Comparison of ENCODE assay signal across 8 mouse cellular contexts in genomic region chr7:34629702-34630210, GRCm38 (mm10). TPM values are rescaled to one million over a fixed set of nuclear protein-coding genes. Genes with fewer than 3 reads are reported as not detected.
A peak's percentile ranks its signal among the peaks of the same experiment; 100 is the strongest.
DNase-seq lines count a peak whose midpoint lies in the region; ATAC-seq lines count a peak whose summit lies in the region.
"Had no signal": no experiment of that assay in that cellular context is flagged by ENCODE, and none has a peak within 500 bp of the region (broad histone marks: within the 10 kb centered on the region; RNA-seq: fewer than 3 reads in every experiment).

No protein-coding gene starts in this region.

- H3K9ac ChIP-seq in lung, embryonic 16.5 days (ENCODE audit: low read length) = peak overlapping the region; percentile 72
- peak overlapping the region; percentile 47 for H3K9ac ChIP-seq in forebrain, embryonic 12.5 days
- H3K9ac ChIP-seq in intestine, embryonic 16.5 days (ENCODE audit: low read depth, low read length) = peak overlapping the region; percentile 66
- H3K9ac ChIP-seq in stomach, embryonic 14.5 days (replicated peaks; ENCODE audit: low read depth, low read length) = peak overlapping the region; percentile 26
- H3K9ac ChIP-seq: liver, embryonic 14.5 days had no signal

- 0 out of 2 replicates have a peak, but pooled peaks have one; percentile 1 for ATAC-seq in lung, embryonic 16.5 days (ENCODE audit: low read depth)
- ATAC-seq in forebrain, embryonic 12.5 days (ENCODE audit: low FRiP score) = no peak
- no peak for ATAC-seq in intestine, embryonic 16.5 days
- ATAC-seq in stomach, embryonic 14.5 days (ENCODE audit: insufficient number of reproducible peaks, insufficient read depth, low FRiP score, low read depth) = no peak; the same call in 1 of the 2 replicates
- ATAC-seq in erythroid progenitor cell, adult 5-6 weeks (replicated peaks; ENCODE audit: low FRiP score, poor library complexity, severe bottlenecking) = no peak

- no peaks in the 10 kb centered on the region for H3K36me3 ChIP-seq in lung, embryonic 16.5 days (ENCODE audit: control insufficient read depth, insufficient read depth, low read length)
- H3K36me3 ChIP-seq in forebrain, embryonic 12.5 days (replicated peaks) = no peaks in the 10 kb centered on the region
- H3K36me3 ChIP-seq in intestine, embryonic 16.5 days (ENCODE audit: control insufficient read depth, insufficient read depth, low read length) = no peaks in the 10 kb centered on the region
- no peaks in the 10 kb centered on the region for H3K36me3 ChIP-seq in stomach, embryonic 14.5 days (ENCODE audit: control insufficient read depth, insufficient read depth, low read length)

- WGBS in lung, embryonic 16.5 days = 34% methylated on average over 8 of the region's 8 CpGs
- WGBS in forebrain, embryonic 12.5 days = 40% methylated on average over 8 of the region's 8 CpGs
- WGBS in intestine, embryonic 16.5 days = 52% methylated on average over 8 of the region's 8 CpGs
- 44% methylated on average over 8 of the region's 8 CpGs for WGBS in stomach, embryonic 14.5 days

- peaks cover 11% of the 10 kb centered on the region for H3K4me1 ChIP-seq in lung, embryonic 16.5 days (replicated peaks; ENCODE audit: control insufficient read depth, insufficient read depth, low read length)
- peaks cover 16% of the 10 kb centered on the region for H3K4me1 ChIP-seq in forebrain, embryonic 12.5 days
- H3K4me1 ChIP-seq in intestine, embryonic 16.5 days (ENCODE audit: control insufficient read depth, insufficient read depth, low read length) = peaks cover 7% of the 10 kb centered on the region; the same call in 1 of the 2 replicates
- H3K4me1 ChIP-seq in stomach, embryonic 14.5 days (ENCODE audit: control insufficient read depth, insufficient read depth, low read length) = peaks cover 5% of the 10 kb centered on the region; the same call in 1 of the 2 replicates

- H3K4me2 ChIP-seq in lung, embryonic 16.5 days (ENCODE audit: low read depth, low read length) = peak overlapping the region; percentile 71
- peak overlapping the region; percentile 62 for H3K4me2 ChIP-seq in forebrain, embryonic 12.5 days
- peak overlapping the region; percentile 73 for H3K4me2 ChIP-seq in intestine, embryonic 16.5 days (ENCODE audit: low read depth, low read length)
- peak overlapping the region; percentile 75 for H3K4me2 ChIP-seq in stomach, embryonic 14.5 days (replicated peaks; ENCODE audit: low read depth, low read length)

- H3K9me3 ChIP-seq in lung, embryonic 16.5 days (ENCODE audit: control insufficient read depth, low read length) = no peaks in the 10 kb centered on the region
- H3K9me3 ChIP-seq in forebrain, embryonic 12.5 days = no peaks in the 10 kb centered on the region
- no peaks in the 10 kb centered on the region for H3K9me3 ChIP-seq in intestine, embryonic 16.5 days (ENCODE audit: control insufficient read depth, low read length)
- H3K9me3 ChIP-seq in stomach, embryonic 14.5 days (ENCODE audit: control insufficient read depth, low read depth, low read length) = no peaks in the 10 kb centered on the region

- no peaks in the 10 kb centered on the region for H3K27me3 ChIP-seq in lung, embryonic 16.5 days (ENCODE audit: control insufficient read depth, insufficient read depth, low read depth, low read length)
- no peaks in the 10 kb centered on the region for H3K27me3 ChIP-seq in forebrain, embryonic 12.5 days
- no peaks in the 10 kb centered on the region for H3K27me3 ChIP-seq in intestine, embryonic 16.5 days (replicated peaks; ENCODE audit: control insufficient read depth, insufficient read depth, low read length)
- no peaks in the 10 kb centered on the region for H3K27me3 ChIP-seq in stomach, embryonic 14.5 days (ENCODE audit: control insufficient read depth, insufficient read depth, low read length)

- H3K27ac ChIP-seq in lung, embryonic 16.5 days (ENCODE audit: low read length) = peak overlapping the region; percentile 89
- H3K27ac ChIP-seq in forebrain, embryonic 12.5 days = peak overlapping the region; percentile 74
- peak overlapping the region; percentile 3; the same call in 1 of the 2 replicates for H3K27ac ChIP-seq in intestine, embryonic 16.5 days (ENCODE audit: low read length)
- peak overlapping the region; percentile 86 for H3K27ac ChIP-seq in stomach, embryonic 14.5 days (ENCODE audit: low read length)
- H3K27ac ChIP-seq: liver, embryonic 14.5 days had no signal

- peak overlapping the region; percentile 51 for H3K4me3 ChIP-seq in lung, embryonic 16.5 days (ENCODE audit: low read length)
- peak overlapping the region; percentile 37 for H3K4me3 ChIP-seq in forebrain, embryonic 12.5 days (replicated peaks)
- H3K4me3 ChIP-seq in intestine, embryonic 16.5 days (ENCODE audit: low read length) = peak overlapping the region; percentile 51
- peak overlapping the region; percentile 42 for H3K4me3 ChIP-seq in stomach, embryonic 14.5 days (ENCODE audit: low read depth, low read length)

- no peak for DNase-seq in lung, postnatal 14 days
- DNase-seq in cerebellum, postnatal 25 days = no peak

RNA-seq across cellular contexts. Expression of gene Kctd15, which starts 26.8 kb away (rescaled TPM):
- 12.5 and 12.6 TPM in 2 replicates for polyA plus RNA-seq in lung, embryonic 16.5 days (2015; fragmentation: Nextera tagmentation; extraction: Ambion mirVana)
- 37.9 and 38.1 TPM in 2 replicates for polyA plus RNA-seq in forebrain, embryonic 12.5 days (2016; fragmentation: Nextera tagmentation; extraction: Ambion mirVana)
- 13.7 and 14.0 TPM in 2 replicates for polyA plus RNA-seq in intestine, embryonic 16.5 days (2015; fragmentation: Nextera tagmentation; extraction: Ambion mirVana)
- polyA plus RNA-seq in stomach, embryonic 14.5 days (2014; fragmentation: Nextera tagmentation; extraction: Ambion mirVana) = 10.6 and 11.3 TPM in 2 replicates
- not detected in 2 replicates for total RNA-seq in erythroid progenitor cell, adult 5-6 weeks (2015; ENCODE audit: low replicate concordance)
- not detected in 2 replicates for total RNA-seq in erythroid progenitor cell, adult 5-6 weeks (2017; ENCODE audit: low replicate concordance)

Comparison
In these comparisons a context has a peak if more than half of its experiments do, and no peak if none do; other contexts are left out.
1. H3K27ac ChIP-seq: peak in every context shown above with its lines; median percentile 89 in lung, embryonic 16.5 days; 86 in stomach, embryonic 14.5 days; 74 in forebrain, embryonic 12.5 days; 3 in intestine, embryonic 16.5 days.